Mouse (Mus musculus) bone marrow macrophage, adult 2 months (primary cell): Measurements from ENCODE around the gene Uhrf1bp1. TPM values are rescaled to one million over a fixed set of nuclear protein-coding genes. Genes with fewer than 3 reads are reported as not detected.

Experiments used
- H3K27ac ChIP-seq: 2 replicates; pipeline ENCODE4 v1.5.1; 2012; ENCODE audit warnings: low read depth, low read length; ENCODE audit not compliant: insufficient read depth
- H3K4me1 ChIP-seq: 2 replicates; pipeline ENCODE4 v1.6.1; 2012; ENCODE audit warnings: low read length; ENCODE audit not compliant: control insufficient read depth, insufficient read depth
- H3K4me3 ChIP-seq: 2 replicates; pipeline ENCODE4 v1.5.1; 2012; ENCODE audit warnings: mild to moderate bottlenecking, low read length, moderate library complexity; ENCODE audit not compliant: insufficient read depth
- CTCF ChIP-seq: IDR thresholded peaks from 2 replicates; pipeline ENCODE4 v1.5.1; 2012; ENCODE audit warnings: low read depth, mild to moderate bottlenecking, low read length, moderate library complexity
- POLR2A ChIP-seq: IDR thresholded peaks from 2 replicates; pipeline ENCODE4 v1.6.1; 2012; ENCODE audit warnings: mild to moderate bottlenecking, low read depth, low read length, borderline replicate concordance
- polyA plus RNA-seq: library from polyadenylated mRNA; stranded (reverse); fragments of >200 nt; gene quantifications from 2 replicates; pipeline ENCODE4 v1.2.4, GENCODE M21; 2012; ENCODE audit not compliant: missing spikeins, insufficient read depth, insufficient read length

The Uhrf1bp1 gene
- polyA plus RNA-seq, 1 experiment: 7.5 TPM

DNA sequence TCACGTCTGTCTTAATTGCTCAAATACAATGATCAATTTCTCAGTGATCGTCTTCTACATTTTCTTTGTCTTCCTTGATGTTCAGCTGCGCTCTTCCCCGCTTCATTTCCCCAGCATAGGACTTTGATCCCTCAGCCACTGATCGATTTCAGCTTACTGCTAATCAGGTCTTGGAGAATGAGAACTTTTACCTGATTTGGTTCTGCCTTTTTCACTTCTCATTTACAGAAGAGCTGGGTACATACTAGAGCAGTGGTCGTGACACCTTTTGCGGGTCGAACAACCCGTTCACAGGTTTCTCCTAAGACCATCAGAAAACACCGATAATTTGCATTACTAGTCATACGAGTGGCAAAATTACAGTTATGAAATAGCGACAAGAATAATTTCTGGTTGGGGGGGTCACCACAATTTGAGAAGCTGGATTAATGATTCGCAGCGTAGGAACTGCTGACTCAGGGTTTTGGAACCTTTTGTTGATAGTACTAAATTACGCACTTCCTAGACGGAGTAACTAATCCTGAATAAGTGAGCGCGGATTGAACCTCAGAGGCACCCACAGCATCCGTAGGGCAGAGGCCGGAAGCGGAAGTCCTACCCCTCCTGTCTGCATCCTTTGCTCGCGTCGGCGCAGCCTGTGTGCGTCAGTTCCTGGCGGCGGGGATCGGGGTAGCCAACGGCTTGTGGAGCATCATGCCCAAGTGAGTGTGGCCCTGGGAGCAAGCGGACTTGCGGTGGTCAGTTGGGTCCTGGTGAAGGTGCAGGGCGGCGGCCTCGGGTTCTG is 16.6 kb upstream of the Uhrf1bp1 start:
- TF ChIP-seq POLR2A (no peak), CTCF (no peak)
- Histone ChIP-seq H3K4me3 (peak overlapping the region; percentile 87), H3K4me1 (peaks cover 8% of the 10 kb centered on the region), H3K27ac (peak overlapping the region; percentile 50)

DNA sequence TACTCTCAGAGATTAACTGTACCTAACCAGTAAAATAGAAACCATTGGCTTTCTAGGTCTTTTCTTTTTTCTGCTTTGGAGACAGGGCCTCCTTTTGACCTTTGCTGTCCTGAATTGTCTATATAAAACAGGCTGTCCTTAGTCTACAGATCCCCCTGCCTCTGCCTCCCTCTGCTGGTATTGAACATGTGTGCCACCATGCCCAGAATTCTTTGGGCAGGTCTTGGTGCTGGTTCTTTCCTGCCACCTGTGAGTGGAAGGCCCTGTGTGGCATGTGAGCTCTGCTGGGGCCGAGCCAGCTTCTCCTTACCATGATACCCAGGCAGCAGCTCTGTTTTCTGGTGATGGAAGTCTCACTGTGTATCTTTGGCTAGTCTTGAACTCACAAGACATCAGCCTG is 7.9 kb upstream of the Uhrf1bp1 start:
- TF ChIP-seq POLR2A (no peak), CTCF (no peak)
- Histone ChIP-seq H3K4me3 (no peak overlapping the region), H3K27ac (no peak overlapping the region), H3K4me1 (peaks cover 27% of the 10 kb centered on the region)

DNA sequence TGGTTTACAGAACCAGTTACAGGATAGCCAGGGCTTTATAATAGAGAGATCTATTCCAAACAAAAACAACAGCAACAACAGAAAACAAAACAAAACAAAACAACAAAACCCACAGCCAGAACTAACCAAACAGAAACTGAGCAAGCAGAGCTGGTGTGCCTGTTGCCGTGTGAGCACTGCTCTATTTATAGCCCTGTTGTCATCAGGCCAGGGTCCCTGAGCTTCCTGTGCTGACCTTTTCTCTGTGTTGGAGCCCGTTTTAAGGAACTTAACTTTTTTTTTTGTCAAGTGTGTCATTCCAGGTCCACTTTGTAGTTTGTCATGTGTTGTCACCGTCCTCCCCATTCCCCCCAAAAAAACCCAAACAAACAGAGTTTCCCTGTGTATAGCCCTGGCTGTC is 5.2 kb upstream of the Uhrf1bp1 start:
- peak overlapping the region; percentile 32 for H3K4me3 ChIP-seq
- peak overlapping the region; percentile 95 for H3K27ac ChIP-seq
- TF ChIP-seq POLR2A (no peak), CTCF (no peak)
- H3K4me1 ChIP-seq: peaks cover 29% of the 10 kb centered on the region

DNA sequence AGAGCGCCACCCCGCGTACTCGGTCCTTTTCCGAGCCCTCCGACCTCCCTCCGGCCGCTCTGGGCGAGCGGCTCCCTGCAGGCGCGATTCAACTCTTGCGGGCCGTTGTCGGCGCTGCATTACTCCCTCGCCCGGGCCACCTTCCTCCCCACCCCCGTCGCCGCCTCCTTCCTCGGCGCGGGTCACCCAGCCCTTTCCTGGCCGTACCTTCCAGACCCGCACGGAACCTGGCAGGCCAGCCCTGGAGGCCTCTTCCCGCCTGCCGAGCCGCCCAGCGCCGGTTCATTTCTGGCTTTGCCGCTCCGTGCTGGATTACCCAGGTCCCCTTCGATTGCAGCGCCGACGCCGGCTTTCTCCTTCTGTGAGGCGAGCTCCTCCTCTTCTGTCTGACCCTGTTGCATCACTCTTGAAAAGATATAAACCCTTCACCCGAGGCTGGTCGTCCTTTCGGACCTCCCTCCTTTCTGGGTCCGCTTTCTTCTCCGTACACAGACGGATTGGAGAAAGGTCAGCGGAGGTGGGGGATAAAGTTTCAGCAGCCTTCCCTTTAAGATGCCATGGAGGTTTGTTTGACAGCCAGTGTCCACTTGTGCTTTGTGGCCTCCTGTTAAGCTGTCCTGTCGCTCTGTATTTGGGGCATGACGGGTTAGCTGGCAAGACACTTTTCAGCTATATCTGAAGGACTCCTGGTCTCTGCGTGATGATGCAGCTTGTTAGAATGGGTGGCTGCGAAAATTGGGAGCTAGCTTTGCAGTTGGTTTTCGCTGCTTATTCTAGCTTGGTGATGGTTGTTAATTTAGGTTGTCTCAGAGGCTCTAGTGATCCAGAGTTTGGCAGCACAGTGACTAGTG is 782 bp downstream of the Uhrf1bp1 start:
- TF ChIP-seq CTCF (no peak), POLR2A (no peak)
- peak overlapping the region; percentile 57 for H3K27ac ChIP-seq
- peak overlapping the region; percentile 98 for H3K4me3 ChIP-seq
- peaks cover 26% of the 10 kb centered on the region for H3K4me1 ChIP-seq

DNA sequence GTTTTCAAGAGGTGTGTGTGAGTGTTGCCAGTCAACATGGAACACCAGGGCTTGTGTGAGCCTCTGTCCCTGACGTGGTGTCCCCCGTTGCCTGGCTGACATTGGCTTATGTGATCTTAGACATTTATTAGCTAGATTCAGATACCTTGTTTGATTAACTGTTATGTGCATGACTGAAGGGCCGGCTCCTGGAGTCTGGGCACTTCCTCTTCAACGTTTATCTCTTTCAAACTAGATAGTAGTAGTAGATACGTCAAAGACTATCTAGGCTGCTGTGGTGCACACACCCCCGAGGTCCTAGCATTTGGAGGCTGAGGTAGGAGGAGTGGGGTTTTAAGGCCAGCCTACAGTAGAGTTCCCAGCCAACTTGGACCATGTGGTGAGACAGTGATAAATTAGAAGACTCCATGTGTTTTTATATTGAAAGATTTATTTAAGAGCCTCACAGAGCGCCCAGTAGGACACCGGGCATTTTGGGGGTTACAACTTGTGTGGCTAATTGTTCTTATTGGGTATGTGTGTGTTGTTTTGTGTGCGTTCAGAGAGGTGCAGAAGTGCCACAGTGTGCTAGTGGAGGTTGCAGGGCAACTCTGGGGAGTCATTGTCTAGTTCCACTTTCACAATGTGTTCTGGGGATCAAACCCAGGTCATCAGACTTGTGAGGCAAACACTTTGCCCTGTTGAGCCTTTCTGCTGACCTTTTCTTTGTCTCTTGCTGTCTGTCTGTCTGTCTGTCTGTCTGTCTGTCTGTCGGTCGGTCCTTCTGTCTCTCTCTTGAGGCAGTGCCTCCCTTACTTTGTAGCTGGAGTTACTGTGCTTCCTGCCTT is 1.6 kb downstream of the Uhrf1bp1 start:
- Histone ChIP-seq H3K4me3 (peak overlapping the region; percentile 98), H3K4me1 (peaks cover 19% of the 10 kb centered on the region), H3K27ac (peak overlapping the region; percentile 57)
- no peak for TF ChIP-seq CTCF
- TF ChIP-seq POLR2A: no peak

DNA sequence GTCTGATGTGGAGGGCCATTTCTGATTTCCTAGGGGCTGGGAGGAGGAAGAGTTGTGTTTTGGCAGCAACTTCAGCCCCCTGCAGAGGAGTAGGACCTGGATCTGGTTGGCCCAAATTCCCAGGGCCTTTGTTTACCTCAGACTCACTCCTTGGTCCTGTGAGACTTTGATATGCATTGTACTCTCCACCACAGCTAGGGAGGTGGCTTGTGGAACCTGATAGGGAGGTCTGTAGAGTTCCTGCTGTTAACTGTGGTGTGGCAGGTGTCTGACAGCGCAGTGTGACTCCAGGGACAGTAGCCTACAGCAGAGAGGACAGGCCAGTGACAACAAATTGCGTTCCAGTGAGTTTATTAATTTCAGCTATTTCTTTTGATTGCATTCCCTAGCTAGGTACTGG is 2.9 kb downstream of the Uhrf1bp1 start:
- H3K4me1 ChIP-seq: peaks cover 19% of the 10 kb centered on the region
- no peak overlapping the region for H3K4me3 ChIP-seq
- TF ChIP-seq POLR2A: no peak
- no peak for TF ChIP-seq CTCF
- no peak overlapping the region for H3K27ac ChIP-seq

DNA sequence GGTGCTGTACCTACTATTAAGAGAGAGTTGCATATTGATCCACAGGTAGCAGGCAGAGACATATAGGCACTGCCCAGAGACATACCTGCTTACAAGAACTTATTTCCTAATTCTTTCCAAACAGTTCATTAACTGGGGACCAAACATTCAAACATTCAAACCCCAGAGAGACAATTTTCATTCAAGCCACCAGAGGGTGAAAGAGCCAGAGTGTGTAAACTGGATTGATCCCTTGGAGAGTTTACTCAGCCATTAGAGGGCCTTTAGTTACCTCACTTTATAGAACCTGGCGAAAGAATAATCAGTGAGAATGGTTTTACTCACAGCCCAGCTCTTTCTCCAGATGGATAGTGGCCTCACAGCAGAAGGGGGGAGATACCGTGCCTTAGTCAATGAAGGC is 9.2 kb downstream of the Uhrf1bp1 start:
- TF ChIP-seq POLR2A (no peak), CTCF (no peak)
- peaks cover 14% of the 10 kb centered on the region for H3K4me1 ChIP-seq
- no peak overlapping the region for H3K4me3 ChIP-seq
- no peak overlapping the region for H3K27ac ChIP-seq

DNA sequence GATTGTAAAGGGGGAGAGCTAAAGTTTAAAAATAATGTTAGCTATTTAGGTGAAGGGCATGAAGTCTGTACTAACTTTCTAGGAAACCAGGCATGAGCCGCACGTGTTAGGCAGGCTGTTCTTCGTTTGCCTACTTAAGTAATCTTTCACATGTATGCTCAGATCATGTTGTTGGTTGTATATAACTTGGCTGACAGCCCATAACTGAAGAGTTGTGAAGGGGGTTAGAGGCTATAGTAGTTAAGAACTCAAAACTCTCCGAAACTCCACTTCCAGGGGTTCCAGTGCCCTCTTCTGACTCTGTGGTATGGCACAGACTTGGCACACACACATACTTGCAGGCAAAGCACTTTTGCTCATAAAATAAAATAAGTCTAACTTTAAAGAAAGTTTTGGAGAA is 10.5 kb downstream of the Uhrf1bp1 start:
- TF ChIP-seq POLR2A: no peak
- TF ChIP-seq CTCF: no peak
- Histone ChIP-seq H3K4me3 (no peak overlapping the region), H3K27ac (no peak overlapping the region), H3K4me1 (peaks cover 15% of the 10 kb centered on the region)

DNA sequence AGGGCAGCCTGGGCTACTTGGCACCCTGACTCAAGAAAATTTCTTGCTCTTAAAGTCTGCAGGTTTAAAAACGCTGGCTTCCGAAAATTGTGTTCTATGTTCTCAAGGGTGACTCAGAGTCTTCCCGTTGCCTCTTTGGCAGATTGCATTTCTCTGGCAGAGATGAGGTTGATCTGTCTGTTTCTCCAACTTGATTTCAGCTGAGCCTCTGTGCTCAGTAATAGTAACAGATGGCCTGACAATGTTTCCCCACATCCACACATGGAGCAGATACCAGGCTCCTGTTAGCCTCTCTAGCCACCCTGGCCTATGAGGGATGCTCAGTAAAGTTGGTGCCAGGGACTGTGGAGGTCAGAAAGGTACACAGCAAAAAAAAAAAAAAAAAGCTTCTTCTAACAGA is 15.6 kb downstream of the Uhrf1bp1 start:
- H3K4me3 ChIP-seq: no peak overlapping the region
- H3K27ac ChIP-seq: no peak overlapping the region
- peaks cover 16% of the 10 kb centered on the region for H3K4me1 ChIP-seq
- TF ChIP-seq CTCF (no peak), POLR2A (no peak)

DNA sequence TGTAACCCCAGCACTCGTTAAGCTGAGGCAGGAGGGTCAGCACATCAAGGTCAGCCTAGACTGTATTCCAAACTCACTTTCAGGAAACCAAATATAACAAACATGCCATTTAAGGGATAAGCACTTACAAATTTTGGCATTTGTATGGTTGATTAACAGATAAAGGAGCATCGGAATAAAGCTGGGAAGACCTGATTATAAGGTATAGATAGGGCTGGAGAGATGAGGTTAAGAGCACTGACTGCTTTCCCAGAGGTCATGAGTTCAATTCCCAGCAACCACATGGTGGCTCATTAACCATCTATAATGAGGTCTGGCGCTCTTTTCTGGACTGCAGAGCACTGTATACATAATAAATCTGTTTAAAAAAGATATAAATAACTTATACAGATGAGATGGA is 17.3 kb downstream of the Uhrf1bp1 start:
- H3K4me1 ChIP-seq: peaks cover 10% of the 10 kb centered on the region
- no peak overlapping the region for H3K4me3 ChIP-seq
- no peak for TF ChIP-seq CTCF
- TF ChIP-seq POLR2A: no peak
- no peak overlapping the region for H3K27ac ChIP-seq
